Mouse (Mus musculus): Measurements from ENCODE around the gene Slc7a8.

Slc7a8 gene

GRCm38 (mm10) chr14:54698733-54699132 is 83.0 kb downstream of the Slc7a8 start, which contains the start of gene Gm29776:
Gm29776 (minus strand) TSS chr14:54698833.
- DNase-seq, result no peak

GRCm38 (mm10) chr14:54696752-54697151 is 85.0 kb downstream of the Slc7a8 start:
- DNase-seq, result no peak

DNA sequence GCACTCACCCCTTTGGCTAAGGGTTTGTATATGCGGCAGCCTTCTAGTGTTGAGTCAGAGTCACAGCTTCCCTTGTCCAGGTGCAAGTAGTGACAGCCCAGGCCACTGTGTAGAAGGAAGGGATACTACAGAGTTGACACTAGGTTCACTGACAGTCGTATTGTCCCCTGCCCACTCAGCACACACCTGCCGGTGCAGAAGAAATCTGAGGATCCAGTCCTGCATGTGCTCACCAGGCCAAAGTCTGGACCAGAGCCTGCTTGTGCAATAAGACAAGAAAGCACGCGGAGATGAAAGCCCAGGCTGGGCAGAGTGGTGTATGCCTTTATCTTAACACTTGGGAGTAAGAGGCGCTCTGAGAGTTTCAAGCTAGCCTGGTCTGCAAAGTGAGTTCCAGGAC is 86.7 kb downstream of the Slc7a8 start:
- DNase-seq, result no peak

DNA sequence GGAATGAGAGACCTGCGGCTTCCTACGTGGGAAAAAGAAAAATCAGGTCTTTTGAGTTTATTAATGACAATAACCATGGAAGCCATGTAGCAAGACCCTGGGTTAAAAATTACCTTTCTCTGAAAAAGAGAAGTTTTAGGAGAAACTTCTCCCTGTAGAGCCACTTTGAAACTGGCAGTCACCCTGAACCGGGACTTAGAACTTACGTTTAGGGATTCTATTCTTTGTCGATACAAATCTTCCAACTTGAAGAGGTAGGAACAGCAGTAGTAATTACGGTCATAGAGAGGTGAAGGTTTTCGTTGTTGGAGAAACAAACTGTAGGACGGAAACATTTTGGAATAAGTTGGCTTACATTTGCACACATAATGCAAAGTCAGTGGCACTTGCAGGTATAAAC is 94.5 kb downstream of the Slc7a8 start:
- no peak for DNase-seq

DNA sequence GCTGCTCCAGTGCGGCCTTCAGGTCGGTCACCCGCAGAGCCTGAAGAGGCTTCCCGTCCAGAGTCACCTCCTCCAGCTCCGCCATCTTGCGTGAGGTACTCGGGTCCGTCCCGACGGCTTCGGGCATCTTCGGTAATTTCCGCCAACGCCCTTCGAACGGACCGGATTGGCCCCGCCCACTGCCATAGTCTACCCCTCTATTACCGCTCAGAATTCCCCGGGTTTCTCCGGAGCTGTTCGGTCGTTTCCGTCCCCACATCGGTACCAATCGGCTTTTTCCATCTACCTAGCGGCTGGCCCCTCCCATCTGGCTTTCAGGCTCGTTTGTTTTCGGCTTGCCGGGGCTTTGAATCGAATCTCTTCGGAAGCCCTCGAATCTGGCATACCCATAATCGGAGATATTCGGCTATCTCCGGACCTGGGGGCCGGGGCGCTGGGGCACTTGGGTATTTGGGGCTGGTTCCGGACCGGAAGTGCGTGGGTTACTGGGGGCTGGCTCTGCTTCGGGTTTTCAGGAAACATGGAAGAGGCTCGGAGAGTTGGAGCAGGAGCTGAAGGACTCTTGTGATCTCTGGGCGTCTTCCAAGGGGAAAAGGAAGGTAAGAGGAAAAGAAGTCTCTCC is 95.1 kb downstream of the Slc7a8 start, which contains the start of gene Acin1:
Gene Acin1 (minus strand): TSS at position 410 of the 622 bp plus-strand sequence.
- DNase-seq, result peak; percentile 100

DNA sequence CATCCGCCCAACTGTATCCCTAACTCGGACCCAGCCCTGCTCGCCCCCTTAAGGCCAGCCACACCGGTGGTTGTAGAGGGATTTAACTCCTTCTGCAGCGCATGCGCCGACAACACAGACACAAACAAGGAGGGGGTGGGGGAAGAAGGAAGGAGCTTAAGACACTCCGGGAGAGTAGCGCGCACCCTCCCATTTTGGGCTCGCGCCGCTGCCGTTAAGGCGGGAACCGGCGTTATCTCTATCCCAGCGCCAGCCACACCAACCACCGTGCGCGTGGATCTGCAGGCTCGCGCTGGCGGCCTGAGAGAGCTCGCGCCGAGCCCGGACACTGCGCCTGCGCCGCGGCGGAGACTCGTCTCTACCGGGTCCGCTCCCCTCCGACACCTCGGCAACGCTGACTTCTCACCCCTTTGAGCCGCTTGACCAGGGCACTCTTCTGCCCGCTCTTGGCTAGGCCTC is 95.7 kb downstream of the Slc7a8 start, which contains the start of gene 1700123O20Rik:
Gene 1700123O20Rik (plus strand): TSS at position 154 of the 459 bp plus-strand sequence.
- DNase-seq, result peak; percentile 83

- no peak for DNase-seq
Measured at GRCm38 (mm10) chr14:54685471-54685870, 96.3 kb downstream of the Slc7a8 start.

DNA sequence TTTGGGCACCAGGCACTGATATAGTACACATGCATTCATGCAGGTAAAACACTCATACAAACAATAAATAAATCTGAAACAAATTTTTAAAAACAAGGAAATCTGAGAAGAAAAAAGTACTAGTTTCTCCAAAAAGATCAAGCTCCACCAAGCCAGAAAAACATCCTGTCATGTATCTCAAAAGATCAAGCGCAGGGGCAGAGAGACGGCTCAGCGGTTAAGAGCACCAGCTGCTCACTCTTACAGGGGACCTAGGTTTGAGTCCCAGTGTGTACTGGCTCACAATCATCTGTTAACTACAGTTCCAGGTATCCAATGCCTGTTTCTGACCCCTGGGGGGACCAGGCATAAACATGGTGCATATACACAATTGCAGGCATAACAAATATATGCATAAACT is 99.3 kb downstream of the Slc7a8 start:
- no peak for DNase-seq

DNA sequence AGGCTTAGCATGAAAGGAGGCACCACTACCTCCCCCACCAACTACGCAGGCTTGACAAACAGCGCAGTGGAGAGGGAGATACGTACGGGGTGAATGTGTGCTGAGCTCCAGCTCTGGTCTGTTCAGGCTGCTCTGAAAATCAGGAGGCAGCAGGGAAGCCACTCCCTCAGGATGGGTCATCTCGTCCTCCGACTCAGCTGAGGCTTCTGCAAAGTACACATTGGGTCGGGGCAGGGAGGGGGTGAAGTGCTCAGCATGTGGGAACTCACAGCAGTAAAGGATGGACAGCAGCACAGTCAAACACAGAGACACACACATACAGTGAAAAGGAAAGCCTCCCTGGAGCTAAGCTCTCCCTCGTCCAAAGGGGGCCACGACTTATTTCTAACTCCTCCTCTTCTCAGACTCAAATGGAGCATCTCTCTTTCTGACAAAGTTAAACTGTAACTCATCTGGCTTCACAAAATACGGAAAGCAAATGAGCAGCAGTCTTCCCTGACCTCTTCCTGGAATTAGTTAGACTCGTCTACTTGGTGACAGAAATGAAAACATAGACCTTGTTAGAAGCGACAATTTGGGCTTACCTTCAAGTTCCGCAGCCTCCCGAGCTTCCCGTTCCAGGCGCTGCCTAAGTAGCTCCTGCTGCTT is 103.0 kb downstream of the Slc7a8 start:
- DNase-seq, result no peak

DNA sequence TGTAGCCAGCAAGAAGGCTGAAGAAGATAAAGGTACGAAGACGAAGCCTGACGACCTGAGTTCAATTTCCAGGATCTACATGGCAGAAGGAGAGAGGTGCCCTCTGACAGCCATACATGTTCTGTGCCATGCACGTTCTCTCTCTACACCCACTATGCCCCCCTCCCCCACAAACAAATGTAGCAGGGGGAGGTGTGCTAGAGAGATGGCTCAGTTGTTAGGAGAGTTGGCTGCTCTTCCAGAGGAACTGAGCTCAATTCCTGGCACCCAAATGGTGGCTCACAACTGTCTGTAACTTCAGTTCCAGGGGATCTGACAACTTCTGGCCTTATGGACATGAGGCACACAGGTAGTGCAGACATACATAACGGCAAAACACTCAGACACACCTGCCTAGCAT is 105.5 kb downstream of the Slc7a8 start:
- no peak for DNase-seq

DNA sequence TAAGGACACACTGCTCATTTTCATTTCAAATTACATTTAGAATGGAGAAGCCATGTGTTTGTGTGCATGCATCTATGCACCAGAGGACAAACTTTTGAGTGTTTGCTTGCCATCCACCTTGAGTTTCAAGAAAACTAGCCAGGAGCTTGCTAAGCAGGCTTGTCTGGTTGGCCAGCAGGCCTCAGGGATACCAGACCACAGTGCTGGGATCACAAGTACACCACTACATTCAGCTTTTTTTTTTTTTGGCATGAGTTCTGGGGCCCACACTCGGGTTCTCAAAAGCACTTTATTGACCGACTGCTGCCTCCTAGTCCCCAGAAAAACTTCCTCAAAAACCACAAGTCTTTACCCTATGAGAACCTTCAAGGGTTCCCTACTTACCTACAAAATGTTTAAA is 107.4 kb downstream of the Slc7a8 start:
- DNase-seq, result no peak
